Mouse (Mus musculus): Measurements from ENCODE around the gene Map4k4.

Map4k4 gene

DNA sequence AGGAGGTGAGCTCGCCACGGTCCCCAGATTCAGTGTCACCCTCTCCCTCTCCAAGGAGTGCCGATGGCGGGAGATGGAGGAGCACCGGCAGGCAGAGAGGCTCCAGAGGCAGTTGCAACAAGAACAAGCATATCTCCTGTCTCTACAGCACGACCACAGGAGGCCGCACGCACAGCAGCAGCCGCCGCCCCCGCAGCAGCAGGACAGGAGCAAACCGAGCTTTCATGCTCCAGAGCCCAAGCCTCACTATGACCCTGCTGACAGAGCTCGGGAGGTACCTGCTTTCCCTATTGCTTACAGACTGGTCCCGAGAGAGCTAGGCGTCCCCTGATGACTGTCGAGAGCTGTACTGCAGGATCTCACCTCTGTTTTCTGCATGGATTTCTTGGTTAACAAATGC is 99.8 kb downstream of the Map4k4 start:
- DNase-seq (ENCODE audit: low spot score in 2 of 2): no peak

DNA sequence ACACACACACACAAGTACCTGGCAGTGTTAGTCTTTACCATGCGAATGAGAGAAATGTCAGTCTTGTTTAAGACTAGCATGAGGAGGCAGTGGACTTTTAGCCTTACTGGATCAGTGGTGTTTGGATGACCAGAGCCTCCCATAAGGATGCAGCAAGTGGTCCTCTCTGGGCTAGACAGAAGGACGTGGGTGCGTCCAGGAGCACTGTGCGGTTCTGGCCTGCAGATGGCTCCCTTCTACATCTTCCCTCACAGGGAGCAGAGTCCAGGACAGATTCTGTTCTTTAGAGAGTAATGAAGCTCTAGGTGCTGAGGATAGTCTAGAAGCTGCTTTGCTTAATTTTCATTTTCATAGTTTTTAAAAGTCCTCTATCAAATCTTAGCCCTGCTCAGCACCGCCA is 100.2 kb downstream of the Map4k4 start:
- no peak for DNase-seq (ENCODE audit: low spot score in 2 of 2)

DNA sequence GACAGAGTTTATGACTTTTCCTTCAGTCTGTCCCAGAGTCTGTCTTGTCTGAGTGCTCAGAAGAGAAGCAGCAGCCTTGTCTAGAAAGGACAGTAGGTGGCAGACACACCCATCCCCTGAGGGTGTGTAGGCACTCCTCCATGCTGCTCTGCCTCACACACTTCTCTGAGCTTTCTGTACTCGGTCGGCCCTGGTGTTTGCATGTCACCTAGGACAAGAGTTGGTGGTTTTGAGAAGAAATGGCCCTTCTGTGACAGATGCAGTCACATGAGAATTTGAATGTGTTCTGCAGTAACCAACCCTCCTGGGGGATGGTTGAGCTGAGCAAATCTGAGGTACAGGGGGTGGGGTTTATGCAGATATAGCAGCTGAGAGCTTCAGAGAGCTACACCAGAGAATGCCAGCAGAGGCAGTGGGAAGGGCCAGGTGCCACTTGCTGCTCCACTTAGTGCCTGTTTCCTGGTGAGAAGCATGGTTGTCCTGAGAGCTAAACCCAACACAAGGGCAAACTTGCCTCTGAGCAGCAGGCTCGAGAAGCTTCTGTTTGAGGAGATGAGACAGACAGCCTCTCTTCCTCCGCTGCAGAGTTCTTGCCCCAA is 101.5 kb downstream of the Map4k4 start:
- DNase-seq (ENCODE audit: low spot score in 2 of 2): no peak

DNA sequence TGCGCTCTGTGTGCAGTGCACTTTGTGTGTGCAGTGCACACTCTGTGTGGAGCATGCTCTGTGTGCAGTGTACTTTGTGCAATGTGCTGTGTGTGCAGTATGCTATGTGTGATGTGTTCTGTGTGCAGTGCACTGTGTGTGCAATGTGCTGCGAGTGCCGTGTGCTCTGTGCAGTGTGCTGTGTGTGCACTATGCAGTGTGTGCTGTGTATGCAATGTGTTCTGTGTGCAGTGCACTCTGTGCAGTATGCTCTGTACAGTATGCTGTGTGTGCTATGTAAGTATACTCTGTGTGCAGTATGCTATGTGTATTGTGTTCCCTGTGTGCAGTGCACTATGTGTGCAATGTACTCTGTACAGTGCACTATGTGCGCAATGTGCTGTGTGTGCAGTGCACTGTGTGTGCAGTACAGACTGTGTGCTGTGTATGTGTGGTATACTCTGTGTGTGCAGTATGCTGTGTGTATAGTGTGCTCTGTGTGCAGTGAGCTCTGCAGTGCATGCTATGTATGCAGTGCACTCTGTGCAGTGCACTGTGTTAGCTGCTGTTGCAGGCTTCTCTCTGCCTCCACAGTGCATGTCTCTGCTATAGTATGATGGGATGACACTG is 105.4 kb downstream of the Map4k4 start:
- no peak for DNase-seq (ENCODE audit: low spot score in 2 of 2)

DNA sequence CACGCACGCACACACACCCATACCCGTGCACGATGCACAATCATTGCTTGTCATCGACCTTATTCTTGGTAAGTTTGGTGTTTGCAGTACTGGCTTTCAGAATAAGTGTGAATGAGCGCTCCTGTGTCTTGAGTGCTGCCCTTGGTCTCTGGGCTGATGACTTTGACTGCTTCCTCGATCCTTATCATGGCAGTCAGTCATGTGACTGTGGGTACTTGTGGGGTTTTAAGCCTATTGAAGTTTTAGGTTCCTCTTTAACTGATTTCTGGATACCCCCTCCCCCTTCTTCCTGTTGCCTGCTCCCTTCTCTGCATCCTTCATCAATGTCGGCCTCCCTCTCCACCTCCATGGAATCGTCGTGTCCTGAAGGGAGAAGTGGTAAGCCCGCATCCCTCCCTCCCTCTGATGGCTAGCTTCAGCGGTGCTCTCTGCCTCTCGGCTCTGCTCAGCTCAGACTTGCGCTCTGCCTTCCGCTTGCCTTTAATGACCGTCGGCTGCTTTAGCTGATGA is 107.3 kb downstream of the Map4k4 start:
- DNase-seq (ENCODE audit: low spot score in 2 of 2): no peak

DNA sequence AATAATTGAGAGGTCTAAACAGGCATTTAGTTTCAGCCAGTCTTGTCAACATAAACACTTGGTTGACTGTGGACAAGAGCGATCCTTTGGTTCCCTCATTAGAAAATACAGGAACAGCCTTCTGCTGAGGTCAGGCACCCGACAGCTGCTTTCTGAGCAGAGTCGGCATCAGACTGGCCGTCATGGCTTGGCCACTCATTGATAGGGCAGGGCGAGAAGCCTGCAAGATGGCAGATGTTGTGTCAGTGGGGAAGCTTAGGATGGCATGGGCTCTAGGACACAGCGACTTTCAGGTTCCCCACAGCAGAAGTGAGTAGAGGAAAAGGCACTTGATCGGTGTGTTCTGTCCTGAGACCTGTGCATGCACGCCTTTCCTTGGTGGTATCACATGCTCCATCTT is 112.0 kb downstream of the Map4k4 start:
- no peak for DNase-seq (ENCODE audit: low spot score in 2 of 2)

DNA sequence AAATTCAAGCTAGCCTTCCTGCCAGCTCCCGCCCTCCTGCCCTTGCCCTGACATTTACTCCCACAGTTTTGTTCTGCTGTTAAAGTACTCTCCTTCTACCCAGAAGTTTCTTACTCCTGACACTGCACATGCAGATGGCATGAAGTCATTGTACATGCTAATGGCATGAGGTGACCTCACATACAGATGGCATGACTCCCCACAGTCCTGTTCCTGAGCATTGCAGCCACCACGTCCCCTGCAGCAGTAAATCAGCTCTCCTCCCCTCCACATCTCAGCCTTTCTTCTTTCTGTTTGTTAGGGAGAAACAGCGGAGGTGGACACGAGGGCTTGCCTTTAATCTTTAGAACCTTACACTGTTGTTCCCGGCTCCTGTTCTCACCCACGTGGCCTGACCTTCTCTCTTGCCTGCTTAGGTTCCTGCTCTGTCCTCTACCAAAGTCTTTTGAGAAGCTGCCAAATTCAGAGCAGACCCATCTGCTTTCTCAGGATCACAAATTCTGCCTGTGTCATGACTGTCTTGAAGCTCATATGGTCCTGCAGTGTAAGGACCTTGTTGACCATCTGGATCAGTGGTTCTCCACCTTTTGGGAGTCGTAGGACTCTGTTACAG is 114.5 kb downstream of the Map4k4 start:
- DNase-seq (ENCODE audit: low spot score in 2 of 2): no peak

DNA sequence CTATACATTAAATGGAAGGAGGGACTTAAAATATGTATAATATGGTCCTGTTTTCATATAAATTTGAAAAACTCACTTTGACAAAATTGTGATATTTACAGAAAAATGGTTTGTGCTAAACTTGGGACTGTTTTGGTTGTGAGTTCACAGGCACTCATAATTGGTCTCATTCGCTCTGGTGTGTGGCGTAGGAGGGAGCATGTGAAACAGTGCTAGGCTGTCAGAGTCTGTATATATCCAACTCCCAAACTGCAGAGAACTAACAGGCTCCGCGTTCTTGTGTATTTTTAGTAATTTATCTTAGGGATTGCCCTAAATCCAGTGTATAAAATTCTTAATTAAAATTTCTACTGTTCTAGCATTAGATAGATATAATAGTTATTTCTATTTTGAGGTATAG is 120.9 kb downstream of the Map4k4 start:
- DNase-seq (ENCODE audit: low spot score in 2 of 2): no peak

DNA sequence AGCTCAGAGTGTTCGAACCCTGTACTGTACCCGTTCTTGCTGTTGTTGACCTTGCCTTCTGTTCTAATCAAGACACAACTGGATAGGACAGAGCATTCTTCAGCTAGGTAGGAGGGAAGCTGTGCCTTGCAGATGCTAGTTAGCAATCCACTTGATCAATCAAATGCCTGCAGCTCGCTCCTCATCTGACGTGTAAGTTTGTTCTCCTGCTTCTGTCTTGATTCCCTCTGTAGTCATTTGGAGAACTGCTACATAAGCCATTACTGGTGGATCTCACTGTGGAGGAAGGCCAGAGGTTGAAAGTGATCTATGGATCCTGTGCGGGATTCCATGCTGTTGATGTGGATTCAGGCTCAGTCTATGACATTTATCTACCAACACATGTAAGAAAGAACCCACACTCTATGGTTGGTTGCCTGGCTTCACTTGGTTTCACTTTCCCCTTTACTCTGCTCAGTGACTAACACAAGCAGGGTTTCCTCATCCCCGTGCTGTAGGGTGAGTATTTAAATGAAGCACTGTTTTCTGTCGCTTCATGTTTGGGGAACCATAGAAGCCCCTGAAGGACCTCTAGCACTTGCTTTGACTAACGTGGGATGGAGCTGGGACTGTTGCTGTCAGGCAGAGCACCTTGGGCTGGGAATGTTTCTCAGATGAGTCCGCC is 121.9 kb downstream of the Map4k4 start:
- DNase-seq (ENCODE audit: low spot score in 2 of 2): no peak

DNA sequence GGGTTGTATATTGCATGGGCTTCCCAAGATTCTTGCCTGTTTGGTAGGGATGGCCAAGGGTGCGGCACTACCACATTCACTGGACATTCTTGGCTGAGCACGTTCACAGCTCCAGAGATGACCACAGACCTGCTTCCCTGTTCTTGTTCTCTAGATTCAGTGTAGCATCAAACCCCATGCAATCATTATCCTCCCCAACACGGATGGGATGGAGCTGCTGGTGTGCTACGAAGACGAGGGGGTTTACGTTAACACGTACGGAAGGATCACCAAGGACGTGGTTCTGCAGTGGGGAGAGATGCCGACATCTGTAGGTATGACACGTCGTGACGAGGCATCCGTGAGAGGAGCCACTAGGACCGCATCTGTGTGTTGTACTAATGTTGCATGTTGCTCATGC is 122.5 kb downstream of the Map4k4 start:
- no peak for DNase-seq (ENCODE audit: low spot score in 2 of 2)

DNA sequence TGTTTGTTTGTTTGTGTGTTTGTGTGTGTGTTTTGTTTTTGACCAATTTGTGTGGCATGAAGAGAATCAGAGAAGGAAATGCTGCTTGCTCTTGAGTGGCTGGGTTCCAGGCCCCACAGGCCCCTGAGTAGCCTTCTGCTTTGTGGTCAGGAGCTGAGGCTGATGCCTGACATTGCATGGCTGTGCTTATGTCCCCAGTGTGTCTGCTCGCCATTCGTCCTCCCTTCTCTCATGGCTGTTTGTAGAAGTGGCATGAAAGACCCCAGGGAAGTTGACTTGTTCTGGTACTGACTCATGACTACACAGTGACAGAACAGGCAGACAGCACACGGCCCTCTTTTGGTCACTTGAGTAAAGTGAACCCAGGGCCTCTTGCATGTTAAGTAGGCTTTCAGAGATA is 123.0 kb downstream of the Map4k4 start:
- no peak for DNase-seq (ENCODE audit: low spot score in 2 of 2)

DNA sequence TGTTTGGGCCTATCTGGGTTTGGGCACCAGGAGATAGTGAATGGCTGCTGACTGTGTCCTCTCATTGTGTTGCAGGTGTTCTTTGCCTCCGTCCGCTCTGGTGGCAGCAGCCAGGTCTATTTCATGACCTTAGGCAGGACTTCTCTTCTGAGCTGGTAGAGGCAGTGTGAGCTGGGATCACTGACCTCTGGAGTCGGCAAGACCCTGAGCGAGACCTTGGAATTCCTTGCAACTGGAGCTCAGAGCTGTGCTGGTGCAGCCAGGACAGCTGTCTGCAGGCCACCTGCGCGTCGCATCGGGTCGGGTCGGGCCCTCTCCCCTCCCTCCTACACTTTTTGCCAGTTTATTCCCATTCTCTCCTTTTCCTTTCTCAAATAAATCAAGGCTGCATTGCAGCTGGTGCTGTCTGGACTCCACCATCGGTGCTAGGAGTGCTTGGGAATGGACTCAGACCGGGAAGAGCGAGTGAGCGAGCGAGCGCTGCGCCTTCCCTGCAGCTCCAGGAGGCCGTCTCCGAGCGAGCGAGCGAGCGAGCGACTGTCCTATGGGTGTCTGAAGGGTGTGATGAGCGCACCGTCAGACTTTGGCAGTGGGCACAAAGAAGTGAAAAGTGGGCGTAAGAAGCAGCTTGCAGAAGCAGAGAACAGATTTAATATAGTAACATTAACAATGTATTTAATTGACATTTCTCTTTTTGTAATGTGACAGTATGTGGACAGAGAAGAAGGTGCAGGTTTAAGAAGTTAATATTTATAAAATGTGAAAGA is 124.0 kb downstream of the Map4k4 start:
- DNase-seq (ENCODE audit: low spot score in 2 of 2): no peak

DNA sequence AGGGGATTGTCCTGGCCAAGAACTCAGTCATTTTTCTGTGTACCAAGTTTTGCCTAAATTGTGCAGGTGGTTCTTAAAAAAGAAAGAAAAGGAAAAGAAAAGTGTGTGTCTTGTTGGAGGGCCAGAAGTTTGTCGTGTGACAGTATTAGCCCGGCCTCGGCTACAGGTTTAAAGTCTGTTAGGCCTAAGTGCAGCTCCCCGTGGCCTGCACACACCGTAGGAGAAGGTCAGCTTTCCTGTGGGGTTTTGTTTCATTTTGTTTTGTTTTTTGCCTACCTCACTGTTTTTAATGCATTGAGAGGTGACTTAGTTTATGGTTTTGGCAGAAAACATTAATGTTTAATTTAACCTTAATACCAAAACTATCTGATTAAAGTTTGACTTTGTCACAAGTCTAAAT is 124.7 kb downstream of the Map4k4 start:
- DNase-seq (ENCODE audit: low spot score in 2 of 2): no peak

DNA sequence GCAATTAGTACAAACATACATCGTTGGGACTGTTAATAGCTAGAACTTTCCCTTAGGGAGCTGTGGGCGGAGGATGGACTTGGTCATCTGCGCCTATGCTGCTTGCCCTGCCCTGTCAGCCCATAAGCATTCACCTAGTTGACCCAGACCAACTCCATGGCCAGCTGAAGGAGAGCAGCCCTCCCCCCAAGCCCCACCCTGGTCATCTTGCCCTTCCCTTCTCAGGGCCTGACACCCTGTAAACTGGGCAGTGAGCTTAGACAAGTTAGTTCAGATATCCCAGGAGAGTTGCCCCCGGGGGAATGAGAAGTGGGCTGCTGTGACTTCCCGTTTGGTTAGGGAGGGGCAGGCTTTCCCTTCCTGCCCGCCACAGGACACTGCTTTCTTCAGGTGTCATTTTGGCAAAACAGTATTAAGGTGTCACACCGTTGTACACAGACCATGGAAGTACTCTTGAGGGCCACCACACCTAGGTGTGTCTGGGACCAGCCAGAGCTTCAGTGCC is 126.5 kb downstream of the Map4k4 start:
- DNase-seq (ENCODE audit: low spot score in 2 of 2): no peak

DNA sequence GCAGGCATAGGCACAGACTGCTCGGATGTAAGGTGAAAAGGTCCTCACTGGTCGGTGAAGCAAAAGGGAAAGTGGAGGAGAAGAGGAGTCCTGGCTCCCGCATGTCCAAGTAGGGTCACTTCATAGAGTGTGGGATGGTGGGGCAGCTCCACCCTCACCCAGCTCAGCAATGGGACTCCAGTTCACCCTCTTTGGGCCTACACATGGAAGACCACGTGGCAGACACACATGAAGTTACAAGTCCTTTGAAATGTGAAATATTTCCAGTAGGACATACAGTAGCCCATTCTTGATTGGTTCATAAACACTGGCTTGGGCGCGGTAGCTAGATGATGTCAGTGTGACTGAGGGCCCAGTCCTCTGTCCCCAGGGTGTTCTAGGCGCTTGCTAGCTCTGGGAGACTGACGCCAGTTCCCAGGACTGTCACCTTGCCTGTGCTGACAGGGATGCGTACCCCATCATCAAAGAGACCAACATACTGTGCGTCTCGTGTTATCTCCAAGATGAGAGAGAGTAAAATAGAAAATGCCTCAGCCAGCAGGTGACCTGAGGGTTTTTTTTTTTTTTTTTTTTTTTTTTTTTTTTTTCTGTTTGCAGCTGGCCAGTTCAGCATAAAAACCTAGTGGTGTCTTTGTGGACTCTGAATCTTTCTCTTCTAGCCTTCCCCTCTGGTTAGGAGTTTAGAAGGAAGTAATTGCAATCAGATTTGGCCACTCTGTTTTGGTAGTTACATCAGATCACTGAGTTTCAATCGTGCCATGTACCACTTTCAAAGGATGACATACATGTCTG is 127.7 kb downstream of the Map4k4 start:
- DNase-seq (ENCODE audit: low spot score in 2 of 2): no peak

DNA sequence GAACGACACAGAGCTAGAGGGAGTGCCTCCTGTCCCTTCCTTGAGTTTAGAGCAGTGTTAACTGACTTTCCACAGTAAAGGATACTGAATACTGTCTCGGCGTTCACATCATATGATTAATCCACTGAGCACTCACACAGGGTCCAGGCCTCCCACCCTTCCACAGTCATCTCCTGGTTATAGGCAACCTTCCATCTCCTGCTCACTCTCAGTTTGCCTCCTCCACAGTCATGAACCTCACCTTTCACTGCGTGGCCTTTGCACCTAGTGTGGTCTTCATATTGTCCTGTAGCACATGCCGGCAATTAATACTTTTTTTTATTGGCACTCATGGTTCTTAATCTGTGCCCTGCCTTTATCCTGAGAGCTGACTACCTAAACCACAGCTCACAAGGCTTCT is 128.9 kb downstream of the Map4k4 start:
- DNase-seq (ENCODE audit: low spot score in 2 of 2): no peak

DNA sequence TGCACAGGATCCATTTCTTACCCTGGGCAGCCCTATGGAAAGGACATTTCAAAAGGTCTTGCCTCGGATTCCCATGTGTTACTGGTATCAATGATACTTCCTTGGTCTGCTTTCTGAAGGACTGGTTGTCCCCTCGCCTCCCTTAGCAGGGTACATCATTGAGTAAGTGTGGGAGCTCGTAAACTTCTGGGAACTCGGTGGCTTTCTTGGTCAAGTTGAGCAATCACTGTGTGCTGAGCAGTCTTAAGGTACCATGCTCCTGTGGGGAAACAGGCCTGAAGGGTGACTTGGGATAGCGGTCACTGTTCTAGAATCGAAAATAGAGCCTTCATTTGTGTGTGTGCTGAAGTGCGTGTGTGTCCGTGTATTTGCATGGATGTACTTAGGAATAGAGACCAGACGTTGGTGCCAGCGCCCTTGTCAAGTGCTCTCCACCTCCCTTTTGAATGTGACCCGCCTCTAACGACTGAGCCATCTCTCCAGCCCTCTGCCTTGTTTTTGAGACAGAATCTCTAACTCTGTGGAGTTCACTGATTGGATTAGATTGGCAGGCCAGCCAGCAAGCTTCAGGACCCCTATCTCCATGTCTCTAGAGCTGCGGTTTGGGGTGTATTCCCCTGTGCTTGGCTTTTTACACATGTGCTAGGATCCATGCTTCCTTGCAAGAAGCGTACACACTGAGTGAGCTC is 129.7 kb downstream of the Map4k4 start:
- no peak for DNase-seq (ENCODE audit: low spot score in 2 of 2)

DNA sequence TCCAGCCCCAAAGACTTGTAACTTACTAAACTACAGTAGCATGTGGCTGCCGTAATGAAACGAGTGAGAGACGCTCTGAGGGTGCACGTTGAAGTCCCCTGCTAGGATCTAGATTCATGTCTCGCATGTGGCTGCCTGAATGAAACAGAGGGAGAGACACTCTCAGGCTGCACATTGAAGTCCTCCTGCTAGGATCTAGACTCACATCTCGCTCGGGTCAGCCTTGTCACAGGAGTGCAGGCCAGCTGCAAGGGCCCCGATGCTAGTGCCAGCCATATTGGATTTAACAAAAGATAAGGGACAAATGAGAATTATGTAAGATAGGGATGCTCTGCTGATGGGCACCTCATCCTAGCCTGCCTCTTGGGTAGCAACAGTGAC is 130.3 kb downstream of the Map4k4 start:
- no peak for DNase-seq (ENCODE audit: low spot score in 2 of 2)

DNA sequence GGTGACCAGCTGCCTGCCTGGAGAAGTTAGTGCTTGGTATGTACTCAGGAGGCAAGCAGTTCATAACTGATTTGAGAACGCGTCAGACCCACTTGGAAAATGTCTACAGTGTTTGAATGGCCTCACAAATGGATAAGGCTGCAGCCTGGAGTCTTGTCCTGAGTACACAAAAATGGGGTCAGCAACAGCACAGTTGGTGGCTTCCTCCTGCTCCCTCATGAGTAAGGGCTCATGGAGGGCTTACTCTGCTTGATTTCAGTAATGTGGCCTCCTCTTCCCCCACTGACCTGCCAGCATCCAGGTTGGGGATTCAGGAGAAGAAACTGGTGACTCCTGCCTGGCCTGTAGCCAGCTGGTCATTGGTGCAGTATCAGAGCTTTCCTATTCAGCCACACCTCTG is 130.9 kb downstream of the Map4k4 start:
- DNase-seq (ENCODE audit: low spot score in 2 of 2): no peak

DNA sequence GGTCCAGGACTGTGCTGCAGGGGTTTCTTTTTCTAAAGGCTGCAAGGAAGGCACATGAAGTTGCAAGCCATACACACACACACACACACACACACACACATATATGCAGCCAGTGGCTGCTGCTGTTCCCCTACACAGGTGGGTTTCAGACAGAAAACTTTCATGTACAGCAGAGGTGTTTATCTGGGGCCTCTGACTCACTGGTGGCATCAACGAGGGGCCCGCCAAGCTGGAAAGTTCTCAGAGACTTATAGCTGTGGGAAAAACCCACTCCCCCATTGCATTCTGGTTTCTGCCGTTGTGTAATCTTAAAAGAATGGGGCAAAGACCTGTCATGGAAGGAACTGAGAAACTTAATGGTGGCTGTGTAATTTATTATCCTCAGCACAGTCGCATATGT is 132.6 kb downstream of the Map4k4 start:
- no peak for DNase-seq (ENCODE audit: low spot score in 2 of 2)

All from heart, adult 9 months (tissue).